Comparison of ENCODE assay signal across 25 mouse cellular contexts in the genomic region with DNA sequence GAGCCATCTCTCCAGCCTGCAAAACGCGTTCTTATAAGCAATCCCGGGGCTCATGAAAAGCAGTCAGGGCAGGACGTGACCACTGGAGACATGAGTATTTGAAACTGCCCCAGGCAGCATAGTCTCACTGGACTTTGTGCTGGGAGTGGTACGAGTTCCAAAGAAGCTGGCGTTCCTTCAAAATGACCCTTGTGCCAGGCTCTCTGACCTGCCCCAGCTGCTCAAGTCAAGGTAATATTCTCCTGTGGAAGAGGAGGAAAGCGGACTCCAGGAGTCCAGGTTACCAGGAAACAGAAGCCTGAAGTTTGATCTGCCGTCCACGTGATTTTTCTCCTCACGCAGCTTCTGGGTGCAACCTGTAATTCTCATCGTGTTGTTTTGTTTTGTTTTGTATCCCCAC.
DNase-seq lines count a peak whose midpoint lies in the region; ATAC-seq and TF ChIP-seq lines count a peak whose summit lies in the region.
"Had no signal": no experiment of that assay in that cellular context is flagged by ENCODE, and none has a peak within 500 bp of the region (broad histone marks: within the 10 kb centered on the region; RNA-seq: fewer than 3 reads in every experiment).

No protein-coding gene starts in this region.

- peak; percentile 49; the same call in 1 of the 2 replicates for TF ChIP-seq POLR2A in small intestine, adult 2 months (IDR thresholded peaks at IDR 0.05; ENCODE audit: low read depth, low read length)

- H3K36me3 ChIP-seq in intestine, embryonic 14.5 days (ENCODE audit: control insufficient read depth, insufficient read depth, low read length) = no peaks in the 10 kb centered on the region
- no peaks in the 10 kb centered on the region for H3K36me3 ChIP-seq in intestine, embryonic 16.5 days (ENCODE audit: control insufficient read depth, insufficient read depth, low read length)
- no peaks in the 10 kb centered on the region for H3K36me3 ChIP-seq in kidney, postnatal 0 days (ENCODE audit: insufficient read depth, low read length)
- no peaks in the 10 kb centered on the region for H3K36me3 ChIP-seq in small intestine, adult 2 months (ENCODE audit: control insufficient read depth, insufficient read depth, low read length)
- H3K36me3 ChIP-seq: G1E; hindbrain, embryonic 15.5 days; limb, embryonic 10.5 days; midbrain, embryonic 10.5 days; neural tube, embryonic 15.5 days had no signal

- no peaks in the 10 kb centered on the region for H3K27me3 ChIP-seq in intestine, embryonic 14.5 days (replicated peaks; ENCODE audit: control insufficient read depth, insufficient read depth, low read length)
- H3K27me3 ChIP-seq in intestine, embryonic 16.5 days (replicated peaks; ENCODE audit: control insufficient read depth, insufficient read depth, low read length) = no peaks in the 10 kb centered on the region
- no peaks in the 10 kb centered on the region for H3K27me3 ChIP-seq in kidney, postnatal 0 days (ENCODE audit: insufficient read depth, low read length)
- no peaks in the 10 kb centered on the region for H3K27me3 ChIP-seq in small intestine, adult 2 months (ENCODE audit: control insufficient read depth, insufficient read depth, low read length)
- H3K27me3 ChIP-seq: CH12.LX; forebrain, embryonic 13.5 days; hindbrain, embryonic 15.5 days; neural tube, embryonic 15.5 days had no signal

- H3K4me2 ChIP-seq in intestine, embryonic 14.5 days (ENCODE audit: low read length) = no peak overlapping the region
- 0 out of 2 replicates have a peak overlapping the region, but pooled peaks have one; percentile 20 for H3K4me2 ChIP-seq in intestine, embryonic 16.5 days (ENCODE audit: low read depth, low read length)
- no peak overlapping the region for H3K4me2 ChIP-seq in kidney, postnatal 0 days (ENCODE audit: low read length)
- H3K4me2 ChIP-seq: forebrain, embryonic 13.5 days; heart, embryonic 11.5 days; hindbrain, embryonic 15.5 days; neural tube, embryonic 15.5 days had no signal

- H3K9ac ChIP-seq in intestine, embryonic 14.5 days (ENCODE audit: low read length) = no peak overlapping the region
- no peak overlapping the region for H3K9ac ChIP-seq in intestine, embryonic 16.5 days (ENCODE audit: low read depth, low read length)
- H3K9ac ChIP-seq in kidney, postnatal 0 days (ENCODE audit: low read depth, low read length) = no peak overlapping the region
- H3K9ac ChIP-seq: forebrain, embryonic 13.5 days; hindbrain, embryonic 15.5 days; liver, postnatal 0 days; neural tube, embryonic 15.5 days had no signal

- no peak for TF ChIP-seq CTCF in kidney, postnatal 0 days (IDR thresholded peaks at IDR 0.05; ENCODE audit: low read depth)
- no peak for TF ChIP-seq CTCF in small intestine, adult 2 months (IDR thresholded peaks at IDR 0.05; ENCODE audit: extremely low read depth, insufficient read length, insufficient replicate concordance, low read depth, low read length)

- H3K4me3 ChIP-seq in intestine, embryonic 14.5 days (ENCODE audit: low read depth, low read length) = no peak overlapping the region
- no peak overlapping the region for H3K4me3 ChIP-seq in intestine, embryonic 16.5 days (ENCODE audit: low read length)
- no peak overlapping the region for H3K4me3 ChIP-seq in kidney, postnatal 0 days (replicated peaks; ENCODE audit: low read depth, low read length)
- no peak overlapping the region for H3K4me3 ChIP-seq in small intestine, adult 2 months (ENCODE audit: low read depth, low read length)
- H3K4me3 ChIP-seq: forebrain, embryonic 13.5 days; gastrocnemius, adult 2 months; hindbrain, embryonic 15.5 days; left cerebral cortex, adult 2 months; limb, embryonic 10.5 days; midbrain, embryonic 10.5 days; neural tube, embryonic 15.5 days had no signal

- peak; percentile 54 for ATAC-seq in intestine, embryonic 14.5 days (replicated peaks; ENCODE audit: low FRiP score, low TSS enrichment, low read depth)
- ATAC-seq in intestine, embryonic 16.5 days = peak; percentile 93
- ATAC-seq in kidney, postnatal 0 days (replicated peaks; ENCODE audit: low FRiP score, low read depth) = peak; percentile 86
- ATAC-seq: activated CD4-positive, CD25-positive, alpha-beta regulatory T cell, adult 4 months; forebrain, embryonic 13.5 days; liver, postnatal 0 days; lung, postnatal 0 days had no signal

- H3K4me1 ChIP-seq in intestine, embryonic 14.5 days (replicated peaks; ENCODE audit: control insufficient read depth, insufficient read depth, low read length) = peaks cover 20% of the 10 kb centered on the region
- H3K4me1 ChIP-seq in intestine, embryonic 16.5 days (ENCODE audit: control insufficient read depth, insufficient read depth, low read length) = peaks cover 28% of the 10 kb centered on the region
- 0 out of 2 replicates have a peak, but pooled peaks cover 10% of the 10 kb centered on the region for H3K4me1 ChIP-seq in kidney, postnatal 0 days (replicated peaks; ENCODE audit: insufficient read depth, low read length)
- peaks cover 33% of the 10 kb centered on the region for H3K4me1 ChIP-seq in small intestine, adult 2 months (ENCODE audit: control insufficient read depth, insufficient read depth, insufficient read length, low read length)

- DNase-seq in intestine, embryonic 14.5 days (ENCODE audit: low spot score) = no peak
- DNase-seq in kidney, postnatal 0 days (ENCODE audit: low spot score) = no peak
- no peak for DNase-seq in thymus, postnatal 10 days (ENCODE audit: low spot score in 2 of 2)
- no peak for DNase-seq in cerebellum, postnatal 10 days
- DNase-seq in right cerebral cortex, adult 18-20 months = no peak
- DNase-seq: adrenal gland, adult 8-10 months; B cell, adult 2 months; cerebellum, adult 2 months; gastrocnemius, adult 2 months; liver; liver, postnatal 0 days; thymus, postnatal 4 days had no signal

- no peaks in the 10 kb centered on the region for H3K9me3 ChIP-seq in intestine, embryonic 14.5 days (ENCODE audit: control insufficient read depth, low read length)
- no peaks in the 10 kb centered on the region for H3K9me3 ChIP-seq in intestine, embryonic 16.5 days (ENCODE audit: control insufficient read depth, low read length)
- H3K9me3 ChIP-seq in kidney, postnatal 0 days (replicated peaks; ENCODE audit: low read length) = no peaks in the 10 kb centered on the region
- H3K9me3 ChIP-seq: forebrain, embryonic 13.5 days; G1E; hindbrain, embryonic 15.5 days; limb, embryonic 10.5 days; midbrain, embryonic 10.5 days; neural tube, embryonic 15.5 days had no signal

- no peak overlapping the region for H3K27ac ChIP-seq in intestine, embryonic 14.5 days (ENCODE audit: low read depth)
- peak overlapping the region; percentile 86 for H3K27ac ChIP-seq in intestine, embryonic 16.5 days (ENCODE audit: low read length)
- H3K27ac ChIP-seq in kidney, postnatal 0 days = peak overlapping the region; percentile 71
- H3K27ac ChIP-seq in small intestine, adult 2 months (ENCODE audit: insufficient read depth, low read depth, low read length) = peak overlapping the region; percentile 99
- H3K27ac ChIP-seq: forebrain, embryonic 13.5 days; gastrocnemius, adult 2 months; hindbrain, embryonic 15.5 days; left cerebral cortex, adult 2 months; limb, embryonic 10.5 days; midbrain, embryonic 10.5 days; neural tube, embryonic 15.5 days had no signal

- 66% methylated on average over 11 of the region's 11 CpGs for WGBS in intestine, embryonic 14.5 days
- 55% methylated on average over 11 of the region's 11 CpGs for WGBS in intestine, embryonic 16.5 days
- WGBS in kidney, postnatal 0 days = 55% methylated on average over 11 of the region's 11 CpGs
- 28% methylated on average over 11 of the region's 11 CpGs for WGBS in small intestine, adult 2 months
